Mouse (Mus musculus): ENCODE measurements around the gene Capn3.

GRCm38 (mm10) chr2:120531223-120531622 is 75.4 kb downstream of the Capn3 start:
- TF ChIP-seq CTCF (IDR thresholded peaks at IDR 0.05; ENCODE audit: low read depth), result no peak
- TF ChIP-seq EP300 (IDR thresholded peaks at IDR 0.05; ENCODE audit: low read depth), result no peak

Data from liver, embryonic 14.5 days (tissue).